Mouse (Mus musculus) cerebellum, postnatal 14 days (tissue): Measurements from ENCODE around the gene Gm3404.
"Not testable (repeated sequence)": the region's sequence is repeated elsewhere in the genome, so short reads cannot be mapped to it uniquely, and the experiment has no call there.

ENCODE experiments used
- DNase-seq, 2 experiments: peaks; one replicate each; pipeline ENCODE4 v3.0.0; 2021; ENCODE audit warnings: mixed read lengths in 2 of 2

Gm3404 gene

GRCm38 (mm10) chr5:146525501-146525900 lies at the start of gene Gm3404:
Gene Gm3404 (plus strand): TSS chr5:146525801.
- DNase-seq = not testable (repeated sequence)

- DNase-seq = peak; percentile 70 to 75
Measured at GRCm38 (mm10) chr5:146479564-146479963, 46.0 kb upstream of the Gm3404 start.

- DNase-seq = not testable (repeated sequence)
Measured at GRCm38 (mm10) chr5:146481665-146482064, 43.9 kb upstream of the Gm3404 start, which contains the start of gene Gm6408. Gene Gm6408 (plus strand): TSS chr5:146481965.

GRCm38 (mm10) chr5:146488959-146489358 lies 36.6 kb upstream of the Gm3404 start:
- DNase-seq = peak; percentile 60 to 75

GRCm38 (mm10) chr5:146491063-146491462 lies 34.5 kb upstream of the Gm3404 start, which contains the start of gene Gm6370:
Gene Gm6370 (plus strand): TSS chr5:146491363.
- DNase-seq = not testable (repeated sequence)

GRCm38 (mm10) chr5:146502099-146502498 lies 23.5 kb upstream of the Gm3404 start, which contains the start of gene 4930449I24Rik:
Gene 4930449I24Rik (plus strand): TSS chr5:146502399.
- not testable (repeated sequence) for DNase-seq

- DNase-seq = not testable (repeated sequence)
Measured at GRCm38 (mm10) chr5:146513823-146514222, 11.8 kb upstream of the Gm3404 start, which contains the start of gene Gm3402. Gene Gm3402 (plus strand): TSS chr5:146514123.

GRCm38 (mm10) chr5:146537347-146537746 lies 11.7 kb downstream of the Gm3404 start, which contains the start of gene Gm3409:
Gene Gm3409 (plus strand): TSS chr5:146537647.
- not testable (repeated sequence) for DNase-seq

GRCm38 (mm10) chr5:146555836-146556235 lies 30.2 kb downstream of the Gm3404 start, which contains the start of gene Gm3415:
Gene Gm3415 (plus strand): TSS chr5:146556136.
- DNase-seq = not testable (repeated sequence)

GRCm38 (mm10) chr5:146564259-146564658 lies 38.7 kb downstream of the Gm3404 start:
- no peak for DNase-seq

- peak; percentile 18 to 58 for DNase-seq
Measured at GRCm38 (mm10) chr5:146567054-146567453, 41.5 kb downstream of the Gm3404 start.

- DNase-seq = not testable (repeated sequence)
Measured at GRCm38 (mm10) chr5:146570179-146570578, 44.6 kb downstream of the Gm3404 start.

- DNase-seq = peak; percentile 75 to 80
Measured at GRCm38 (mm10) chr5:146571830-146572734, 46.5 kb downstream of the Gm3404 start.

GRCm38 (mm10) chr5:146572735-146573042 lies 47.1 kb downstream of the Gm3404 start:
- DNase-seq = not testable (repeated sequence)

GRCm38 (mm10) chr5:146576668-146577067 lies 51.1 kb downstream of the Gm3404 start:
- DNase-seq = no peak
